Mouse (Mus musculus) G1E (cell line): ENCODE measurements around the gene Fzr1. TPM values are rescaled to one million over a fixed set of nuclear protein-coding genes. Genes with fewer than 3 reads are reported as not detected.
A peak's percentile ranks its signal among the peaks of the same experiment; 100 is the strongest.

Source experiments
- ATAC-seq: 2 replicates; pipeline ENCODE4 v1.8.0; 2016; ENCODE audit warnings: mild to moderate bottlenecking; ENCODE audit not compliant: insufficient number of reproducible peaks, poor library complexity, low FRiP score, severe bottlenecking; ENCODE audit errors: extremely low read depth
- DNase-seq: peaks from one replicate; pipeline ENCODE4 v3.0.0; 2012; ENCODE audit warnings: low spot score
- H3K27me3 ChIP-seq: 2 replicates; pipeline ENCODE4 v1.6.1; 2012; ENCODE audit warnings: mild to moderate bottlenecking, low read length, inconsistent platforms; ENCODE audit not compliant: insufficient read depth
- H3K36me3 ChIP-seq: replicated peaks from 2 replicates; pipeline ENCODE3; 2012; ENCODE audit warnings: mild to moderate bottlenecking, inconsistent platforms
- H3K4me1 ChIP-seq: 2 replicates; pipeline ENCODE4 v1.6.1; 2012; ENCODE audit warnings: low read depth, low read length, inconsistent platforms, mixed read lengths; ENCODE audit not compliant: insufficient read depth
- H3K4me3 ChIP-seq: 2 replicates; pipeline ENCODE4 v1.5.1; 2012; ENCODE audit warnings: low read depth, mild to moderate bottlenecking, inconsistent platforms, low read length, moderate library complexity, mixed read lengths
- H3K9me3 ChIP-seq: replicated peaks from 2 replicates; pipeline ENCODE4 v1.6.1; 2012; ENCODE audit warnings: inconsistent platforms
- CTCF ChIP-seq: IDR thresholded peaks from 2 replicates; pipeline ENCODE4 v1.5.1; 2012; ENCODE audit warnings: low read depth, low read length, inconsistent platforms, mixed read lengths
- GATA1 ChIP-seq: IDR thresholded peaks from 2 replicates; pipeline ENCODE4 v1.6.1; 2012; ENCODE audit warnings: borderline replicate concordance, low read length, inconsistent platforms, mixed read lengths
- GATA2 ChIP-seq: IDR thresholded peaks from 2 replicates; pipeline ENCODE4 v1.6.1; 2012; ENCODE audit warnings: low read depth, low read length, inconsistent platforms, borderline replicate concordance
- POLR2AphosphoS5 ChIP-seq: IDR thresholded peaks from 2 replicates; pipeline ENCODE4 v1.6.1; 2012; ENCODE audit warnings: low read depth, low read length, inconsistent platforms; ENCODE audit not compliant: insufficient replicate concordance
- TAL1 ChIP-seq: conservative IDR thresholded peaks from 2 replicates; pipeline ENCODE4 v1.6.1; 2012; ENCODE audit warnings: low read depth, low read length, inconsistent platforms, mixed read lengths
- polyA plus RNA-seq: library from polyadenylated mRNA; stranded (reverse); fragments of >175 nt; gene quantifications from 2 replicates; pipeline ENCODE4 v1.2.3, GENCODE M21; 2012
- total RNA-seq, 2 experiments: library from RNA; stranded (forward) in 1 of 2; stranded (reverse) in 1 of 2; fragments of 200-1000 nt in 1 of 2; fragments of >200 nt in 1 of 2; fragmentation: Nextera tagmentation in 1 of 2; gene quantifications; 2 replicates each; pipeline ENCODE4 v1.2.3; 2014 to 2017

The Fzr1 gene
- 29.7 and 65.2 TPM in 2 replicates for total RNA-seq (2014; fragmentation: Nextera tagmentation)
- total RNA-seq (2017) = 15.8 and 22.8 TPM in 2 replicates
- polyA plus RNA-seq = 88.9 and 96.2 TPM in 2 replicates

GRCm38 (mm10) chr10:81377793-81378552 is at the start of gene Fzr1:
Gene Fzr1, minus strand, starts transcription at chr10:81378516.
- TF ChIP-seq CTCF (no peak), GATA1 (no peak), POLR2AphosphoS5 (no peak), GATA2 (no peak), TAL1 (no peak)

DNA sequence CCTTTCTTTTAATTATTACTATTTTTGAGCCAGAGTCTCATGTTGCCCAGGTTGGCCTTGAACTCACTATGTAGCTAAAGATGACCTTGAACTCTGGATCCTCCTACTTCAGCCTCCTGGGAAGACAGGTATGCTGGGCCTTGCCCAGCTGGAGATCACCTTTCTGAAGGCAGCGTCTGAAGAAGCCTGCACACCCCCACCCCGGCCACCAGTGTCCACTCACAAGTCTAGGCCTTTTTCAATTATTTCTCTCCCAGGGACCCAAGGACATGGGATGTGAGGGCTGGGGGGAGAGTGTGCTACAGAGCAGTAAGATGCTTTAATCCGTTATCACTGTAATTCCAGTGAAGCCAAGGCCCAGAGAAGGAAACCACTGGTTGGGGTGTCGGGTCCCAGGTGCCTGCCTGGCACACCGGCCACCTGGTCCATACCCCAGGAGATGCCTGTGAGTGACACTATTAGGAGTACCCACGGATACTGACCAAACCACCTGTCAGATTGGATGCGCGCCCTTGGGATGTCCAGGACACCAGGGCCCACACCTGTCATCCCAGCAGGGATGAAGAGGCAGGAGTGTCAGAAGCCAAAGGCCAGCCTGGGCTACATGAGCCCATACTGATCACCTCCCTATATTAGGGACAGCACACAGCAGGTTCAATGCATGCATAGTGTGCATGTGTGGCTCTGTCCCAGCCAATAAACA is 49.6 kb upstream of the Fzr1 start:
- no peak overlapping the region for H3K4me3 ChIP-seq
- DNase-seq (no peak), ATAC-seq (no peak)
- H3K4me1 ChIP-seq = peaks cover 50% of the 10 kb centered on the region
- peaks cover 76% of the 10 kb centered on the region for H3K27me3 ChIP-seq
- no peaks in the 10 kb centered on the region for H3K36me3 ChIP-seq
- H3K9me3 ChIP-seq = no peaks in the 10 kb centered on the region
- TF ChIP-seq GATA2 (no peak), GATA1 (no peak), TAL1 (no peak), POLR2AphosphoS5 (no peak), CTCF (no peak)

More at GRCm38 (mm10) chr10:81377793-81378552, at the start of gene Fzr1:
- ATAC-seq = no peak
- Histone ChIP-seq H3K4me3 (peak within 1 kb of the TSS; percentile 85), H3K27me3 (no peaks in the 10 kb centered on the region), H3K4me1 (peaks cover 79% of the 10 kb centered on the region), H3K36me3 (peaks cover 45% of the 10 kb centered on the region), H3K9me3 (no peaks in the 10 kb centered on the region)
- no peak for DNase-seq

GRCm38 (mm10) chr10:81427327-81427726 is 49.0 kb upstream of the Fzr1 start:
- TF ChIP-seq GATA2 (no peak), GATA1 (no peak), POLR2AphosphoS5 (no peak), TAL1 (no peak), CTCF (no peak)
- H3K4me1 ChIP-seq = peaks cover 44% of the 10 kb centered on the region
- DNase-seq = no peak
- H3K27me3 ChIP-seq = peaks cover 79% of the 10 kb centered on the region
- no peaks in the 10 kb centered on the region for H3K9me3 ChIP-seq
- H3K4me3 ChIP-seq = no peak overlapping the region
- H3K36me3 ChIP-seq = no peaks in the 10 kb centered on the region
- ATAC-seq = no peak

DNA sequence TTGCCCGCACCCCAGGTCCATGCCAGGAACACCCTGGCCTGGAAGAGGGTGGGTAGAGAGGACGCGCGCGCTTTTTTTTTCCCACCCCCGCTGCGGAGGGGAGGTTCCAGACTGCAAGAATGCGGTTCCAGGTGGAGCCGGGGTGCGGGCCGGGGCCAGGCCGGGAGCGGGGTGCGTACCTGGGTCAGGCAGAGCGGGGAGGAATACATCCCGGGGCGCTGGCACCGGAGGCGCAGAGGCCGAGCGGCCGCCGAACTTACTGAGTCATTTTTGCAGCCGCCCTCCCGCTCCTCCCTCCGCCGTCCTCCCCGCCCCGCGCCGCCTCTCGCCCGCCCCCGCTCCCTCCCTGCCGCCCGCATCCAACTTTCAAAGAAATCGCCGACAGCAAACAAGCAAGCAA is 48.6 kb upstream of the Fzr1 start:
- H3K9me3 ChIP-seq = no peaks in the 10 kb centered on the region
- TF ChIP-seq CTCF (no peak), GATA1 (no peak), GATA2 (no peak), POLR2AphosphoS5 (no peak), TAL1 (no peak)
- H3K4me3 ChIP-seq = peak overlapping the region; percentile 45; the same call in 1 of the 2 replicates
- H3K27me3 ChIP-seq = peaks cover 81% of the 10 kb centered on the region
- no peak for ATAC-seq
- peaks cover 41% of the 10 kb centered on the region for H3K4me1 ChIP-seq
- DNase-seq = no peak
- H3K36me3 ChIP-seq = no peaks in the 10 kb centered on the region

DNA sequence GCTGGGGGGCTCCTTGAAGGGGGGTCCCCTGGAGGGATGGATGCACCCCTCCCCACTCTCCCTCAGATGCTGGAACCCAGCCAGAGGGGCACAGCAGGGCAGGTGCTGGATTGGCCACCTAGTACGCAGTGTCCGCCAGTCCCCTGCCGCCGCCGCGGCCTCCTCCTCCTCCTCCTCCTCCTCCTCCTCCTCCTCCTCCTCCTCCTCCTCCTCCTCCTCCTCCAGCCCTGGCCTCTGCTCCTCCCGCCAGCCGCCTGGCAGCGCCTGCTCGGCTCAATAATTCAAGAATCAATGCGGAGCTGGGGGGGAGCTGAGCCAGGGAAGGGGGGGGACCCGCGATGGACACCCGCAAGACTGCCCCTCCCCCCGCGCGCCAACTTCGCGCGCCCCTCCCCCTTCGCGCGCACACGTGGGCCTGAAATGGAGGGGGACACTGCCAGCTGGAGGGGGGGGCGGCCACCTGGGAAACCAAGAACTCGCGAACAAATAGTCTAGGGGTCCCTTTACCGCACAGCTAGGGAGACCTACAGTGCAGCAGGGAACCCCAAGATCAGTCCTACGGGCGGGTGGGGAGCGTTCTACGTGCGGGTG is 47.9 kb upstream of the Fzr1 start:
- DNase-seq = no peak
- Histone ChIP-seq H3K4me1 (peaks cover 34% of the 10 kb centered on the region), H3K9me3 (no peaks in the 10 kb centered on the region), H3K36me3 (no peaks in the 10 kb centered on the region), H3K4me3 (peak overlapping the region; percentile 45; the same call in 1 of the 2 replicates), H3K27me3 (peaks cover 80% of the 10 kb centered on the region)
- TF ChIP-seq CTCF (no peak), POLR2AphosphoS5 (no peak), TAL1 (no peak), GATA1 (no peak), GATA2 (no peak)
- ATAC-seq = no peak

- DNase-seq (no peak), ATAC-seq (no peak)
- Histone ChIP-seq H3K9me3 (no peaks in the 10 kb centered on the region), H3K27me3 (peaks cover 83% of the 10 kb centered on the region), H3K36me3 (peaks cover 1% of the 10 kb centered on the region), H3K4me1 (peaks cover 30% of the 10 kb centered on the region), H3K4me3 (no peak overlapping the region)
- no peak for TF ChIP-seq GATA1
- no peak for TF ChIP-seq TAL1
Observed at GRCm38 (mm10) chr10:81425236-81425850, 47.0 kb upstream of the Fzr1 start.
